Mouse (Mus musculus): ENCODE results near the gene Ccdc163. TPM values are rescaled to one million over a fixed set of nuclear protein-coding genes. Genes with fewer than 3 reads are reported as not detected.
"Not testable (repeated sequence)": the region's sequence is repeated elsewhere in the genome, so short reads cannot be mapped to it uniquely, and the experiment has no call there.

The Ccdc163 gene
- total RNA-seq (2014; fragmentation: Nextera tagmentation) (47.8 and 66.8 TPM in 2 replicates), total RNA-seq (2017) (13.6 and 18.8 TPM in 2 replicates)

DNA sequence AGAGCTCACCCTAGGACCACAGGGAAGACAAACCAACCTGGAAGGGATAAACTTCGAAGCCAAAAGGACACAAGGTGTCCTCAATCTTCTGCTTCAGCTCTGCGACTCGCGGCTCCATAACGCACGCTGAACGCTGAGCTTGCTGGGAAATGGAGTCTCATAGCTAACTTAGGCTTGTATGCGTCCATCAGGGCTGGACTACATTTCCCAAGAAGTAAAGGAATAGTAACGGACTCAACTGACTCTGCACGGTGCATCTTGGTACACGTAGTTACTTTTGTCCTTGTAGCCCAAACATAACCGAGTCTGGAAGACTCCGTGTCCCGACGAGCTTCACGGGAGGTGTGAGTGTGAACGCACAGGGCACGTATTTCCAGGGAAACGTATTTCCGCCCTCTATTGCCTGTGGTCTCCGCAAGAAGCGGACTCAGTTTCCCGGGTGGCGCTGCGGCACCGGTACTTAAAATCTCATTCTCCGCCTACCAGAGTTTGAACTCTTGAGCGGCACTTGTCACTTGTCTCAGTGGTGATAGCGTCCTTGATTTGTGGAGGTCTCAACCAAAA, at the start of gene Ccdc163, which contains the start of gene Mmachc:
Gene Ccdc163, plus strand, starts transcription at position 309 of the 564 bp plus-strand sequence.
Gene Mmachc, minus strand, starts transcription at position 206 of the 564 bp plus-strand sequence.
- peak; percentile 94 for ATAC-seq (replicated peaks; ENCODE audit: poor library complexity, severe bottlenecking)

DNA sequence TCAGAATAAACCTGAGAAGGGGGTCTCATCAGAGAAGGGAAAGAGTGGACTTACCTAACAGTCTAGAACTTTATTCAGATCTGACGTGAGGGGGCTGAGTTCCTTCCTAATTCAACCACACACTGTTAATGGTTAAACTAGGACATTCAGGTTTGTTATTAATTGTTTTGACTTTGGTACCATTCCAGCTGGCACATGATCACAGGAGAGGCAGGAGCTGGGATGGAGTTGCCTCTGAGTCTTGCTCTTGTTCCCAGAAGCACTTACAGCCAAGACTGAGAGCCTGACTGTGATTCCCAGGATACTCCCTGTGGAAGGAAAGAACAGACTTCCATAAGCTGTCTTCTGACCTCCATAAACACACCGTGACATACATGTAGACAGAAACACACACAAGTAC, 48.8 kb upstream of the Ccdc163 start:
- ATAC-seq (replicated peaks; ENCODE audit: poor library complexity, severe bottlenecking): no peak

DNA sequence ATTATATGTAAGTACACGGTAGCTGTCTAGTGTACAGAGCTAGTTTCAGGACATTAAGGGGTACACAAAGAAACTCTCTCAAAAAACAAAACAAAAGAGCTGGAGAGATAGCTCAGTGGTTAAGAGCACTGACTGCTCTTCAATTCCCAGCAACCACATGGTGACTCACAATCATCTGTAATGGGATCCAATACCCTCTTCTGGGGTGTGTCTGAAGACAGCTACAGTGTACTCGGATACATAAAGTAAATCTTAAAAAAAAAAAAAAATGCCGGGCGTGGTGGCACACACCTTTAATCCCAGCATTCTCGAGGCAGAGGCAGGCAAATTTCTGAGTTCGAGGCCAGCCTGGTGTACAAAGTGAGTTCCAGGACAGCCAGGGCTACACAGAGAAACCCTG, 48.4 kb upstream of the Ccdc163 start:
- not testable (repeated sequence) for ATAC-seq (replicated peaks; ENCODE audit: poor library complexity, severe bottlenecking)

- ATAC-seq (replicated peaks; ENCODE audit: poor library complexity, severe bottlenecking): no peak
These were observed 47.5 kb upstream of the Ccdc163 start for GRCm38 (mm10) chr4:116660829-116661228.

- no peak for ATAC-seq (replicated peaks; ENCODE audit: poor library complexity, severe bottlenecking)
These were observed 46.3 kb upstream of the Ccdc163 start for GRCm38 (mm10) chr4:116661998-116662397.

DNA sequence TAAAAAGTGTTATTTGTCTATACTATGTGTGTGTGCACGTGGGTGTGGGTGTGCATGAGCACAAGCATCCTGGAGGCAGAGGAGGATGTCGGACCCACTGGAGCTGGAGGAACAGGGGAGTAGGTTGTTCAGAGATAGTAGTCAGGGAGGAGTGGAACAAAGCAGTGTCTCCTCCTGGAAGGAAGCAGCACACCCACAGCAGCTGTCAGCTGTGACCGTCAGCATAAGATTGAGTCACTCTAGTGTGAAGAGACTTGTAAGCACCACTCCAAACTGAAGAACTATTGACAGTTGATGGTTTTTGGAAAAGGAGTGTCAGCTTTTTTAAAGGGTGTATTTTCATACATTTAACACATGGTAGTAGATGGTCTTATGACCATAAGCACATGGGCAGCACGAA, 41.7 kb upstream of the Ccdc163 start:
- no peak for ATAC-seq (replicated peaks; ENCODE audit: poor library complexity, severe bottlenecking)

DNA sequence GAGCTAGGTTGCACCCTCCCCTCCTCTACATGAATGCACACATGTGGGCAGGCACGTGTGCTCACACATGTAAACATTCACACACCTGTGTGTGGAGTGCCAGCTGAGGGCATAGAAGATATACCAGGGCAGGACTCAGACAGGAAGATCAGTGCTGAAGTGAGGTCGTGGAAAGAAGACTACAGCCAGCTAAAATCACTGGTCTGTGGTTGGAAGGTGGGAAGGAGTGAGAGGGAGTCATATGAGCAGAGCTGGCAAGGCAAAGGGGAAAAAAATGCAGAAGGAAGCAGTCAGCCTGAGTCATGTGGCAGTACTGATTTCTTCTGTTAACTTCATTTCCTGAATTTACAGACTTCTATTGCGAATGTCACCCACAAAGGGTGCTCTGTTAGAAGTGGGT, 40.2 kb upstream of the Ccdc163 start:
- peak; percentile 90 for ATAC-seq (replicated peaks; ENCODE audit: poor library complexity, severe bottlenecking)

- ATAC-seq (replicated peaks; ENCODE audit: poor library complexity, severe bottlenecking): no peak
These were observed 39.0 kb upstream of the Ccdc163 start for GRCm38 (mm10) chr4:116669291-116669690.

- ATAC-seq (replicated peaks; ENCODE audit: poor library complexity, severe bottlenecking): peak; percentile 88
These were observed 35.5 kb upstream of the Ccdc163 start for GRCm38 (mm10) chr4:116672785-116673184.

- ATAC-seq (replicated peaks; ENCODE audit: poor library complexity, severe bottlenecking): not testable (repeated sequence)
These were observed 33.5 kb upstream of the Ccdc163 start for GRCm38 (mm10) chr4:116674761-116675160.

DNA sequence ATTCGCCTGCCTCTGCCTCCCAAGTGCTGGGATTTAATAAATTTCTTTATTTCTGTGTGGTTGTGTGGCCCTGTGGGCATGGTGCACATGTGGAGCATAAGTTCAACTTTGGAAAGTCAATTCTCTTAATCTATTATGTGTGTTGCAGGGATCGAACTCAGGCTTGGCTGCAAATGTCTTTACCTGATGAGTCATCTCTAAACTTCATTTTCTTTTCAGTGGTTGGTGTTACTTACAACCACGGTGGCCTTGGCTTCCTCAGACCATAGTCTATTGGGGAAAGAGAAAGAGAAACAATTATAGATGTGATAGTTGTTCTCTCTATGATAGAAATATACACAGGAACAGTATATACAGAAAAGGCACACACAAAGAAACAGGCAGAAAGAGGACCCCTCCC, 32.3 kb upstream of the Ccdc163 start:
- ATAC-seq (replicated peaks; ENCODE audit: poor library complexity, severe bottlenecking): no peak

- ATAC-seq (replicated peaks; ENCODE audit: poor library complexity, severe bottlenecking): no peak
These were observed 30.5 kb upstream of the Ccdc163 start for GRCm38 (mm10) chr4:116677808-116678207.

DNA sequence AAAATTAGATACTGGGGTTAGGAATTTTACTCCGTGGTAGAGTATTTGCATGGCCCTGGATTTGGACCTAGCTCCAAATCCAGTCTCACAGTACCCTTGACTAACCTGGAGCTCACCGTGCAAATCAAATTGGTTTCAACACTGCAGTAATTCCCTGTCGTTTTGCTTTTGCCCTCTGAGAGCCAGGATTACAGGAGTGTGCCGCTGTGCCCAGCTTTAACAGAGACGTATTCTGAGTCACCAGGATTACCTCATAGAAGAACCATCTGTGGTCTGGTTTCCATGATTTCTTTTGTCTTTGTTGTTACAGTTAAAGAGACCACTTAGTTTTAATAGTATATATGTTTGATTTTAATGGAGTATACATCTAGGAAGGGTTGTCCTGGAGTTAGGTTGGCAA, 29.2 kb upstream of the Ccdc163 start:
- no peak for ATAC-seq (replicated peaks; ENCODE audit: poor library complexity, severe bottlenecking)

- ATAC-seq (replicated peaks; ENCODE audit: poor library complexity, severe bottlenecking): not testable (repeated sequence)
These were observed 27.8 kb upstream of the Ccdc163 start for GRCm38 (mm10) chr4:116680521-116680920.

GRCm38 (mm10) chr4:116683957-116684356, 24.4 kb upstream of the Ccdc163 start:
- no peak for ATAC-seq (replicated peaks; ENCODE audit: poor library complexity, severe bottlenecking)

DNA sequence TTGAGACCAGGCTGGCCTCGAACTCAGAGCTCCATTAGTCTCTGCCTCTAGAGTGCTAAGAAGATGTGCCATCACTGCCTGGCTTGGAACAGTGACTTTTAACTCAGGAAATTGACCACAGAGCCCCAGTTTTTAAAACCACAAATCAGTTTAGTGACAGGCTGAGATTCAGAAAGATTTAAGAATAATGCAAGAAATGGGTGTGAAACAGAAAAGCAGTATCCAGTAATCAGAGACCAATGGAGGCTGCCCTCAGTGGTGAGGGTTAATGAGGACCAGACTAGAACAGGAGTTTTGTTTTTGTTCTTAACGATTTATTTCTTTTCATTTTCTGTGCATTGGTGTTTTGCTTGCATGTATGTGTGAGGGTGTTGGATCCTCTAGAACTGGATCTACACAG, 23.6 kb upstream of the Ccdc163 start:
- ATAC-seq (replicated peaks; ENCODE audit: poor library complexity, severe bottlenecking): no peak

- ATAC-seq (replicated peaks; ENCODE audit: poor library complexity, severe bottlenecking): peak; percentile 92
These were observed 22.8 kb upstream of the Ccdc163 start, which contains the start of gene Prdx1 for GRCm38 (mm10) chr4:116685402-116686061. Gene Prdx1, plus strand, starts transcription at chr4:116685544.

DNA sequence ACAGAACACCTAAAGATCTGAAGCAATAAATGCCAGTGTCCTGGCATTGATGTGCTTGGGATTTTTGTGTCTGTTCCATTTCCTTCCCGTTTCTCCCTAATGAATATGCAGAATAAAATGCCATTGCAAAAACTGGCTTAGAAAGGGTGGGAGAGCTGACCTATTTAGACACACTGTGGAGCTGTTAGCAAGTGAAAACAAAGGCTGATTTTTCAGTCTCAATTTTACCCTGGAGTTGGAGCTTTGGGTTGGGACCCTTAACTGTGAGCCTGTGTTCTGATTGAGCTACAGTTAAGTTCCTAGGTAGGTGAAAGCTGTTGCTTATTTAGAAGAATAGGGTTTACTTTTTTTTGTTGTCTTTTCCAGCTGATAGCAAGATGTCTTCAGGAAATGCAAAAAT, 21.3 kb upstream of the Ccdc163 start:
- ATAC-seq (replicated peaks; ENCODE audit: poor library complexity, severe bottlenecking): no peak

- no peak for ATAC-seq (replicated peaks; ENCODE audit: poor library complexity, severe bottlenecking)
These were observed 18.9 kb upstream of the Ccdc163 start for GRCm38 (mm10) chr4:116689309-116689876.

- ATAC-seq (replicated peaks; ENCODE audit: poor library complexity, severe bottlenecking): no peak
These were observed 16.2 kb upstream of the Ccdc163 start for GRCm38 (mm10) chr4:116692146-116692545.

DNA sequence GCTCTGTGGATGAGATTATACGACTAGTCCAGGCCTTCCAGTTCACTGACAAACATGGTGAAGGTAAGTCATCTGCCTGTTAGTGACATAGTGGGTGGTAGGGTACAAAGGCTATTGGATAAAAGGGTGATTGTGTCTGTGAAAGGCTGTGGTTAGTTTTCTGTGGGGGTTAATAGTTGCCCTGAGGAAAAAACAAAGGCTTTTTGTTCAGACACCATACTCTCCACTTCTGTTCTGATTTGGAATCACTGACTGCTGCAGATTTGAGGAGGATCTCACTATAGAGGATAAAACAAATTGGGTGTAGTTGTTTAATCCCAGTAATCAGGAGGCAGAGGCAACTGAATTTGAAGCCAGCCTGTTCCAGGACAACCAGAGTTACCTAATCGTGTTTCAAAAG, 14.5 kb upstream of the Ccdc163 start:
- ATAC-seq (replicated peaks; ENCODE audit: poor library complexity, severe bottlenecking): no peak

All from granulocyte monocyte progenitor cell, adult 5-6 weeks (primary cell).